Mouse (Mus musculus) intestine, embryonic 15.5 days (tissue): ENCODE measurements around the gene Gdf9. TPM values are rescaled to one million over a fixed set of nuclear protein-coding genes. Genes with fewer than 3 reads are reported as not detected.

Source experiments
- ATAC-seq: fragments of 200-750 bp; cut with Nextera tagmentation; 2 replicates; pipeline ENCODE4 v1.8.0; 2017; ENCODE audit warnings: moderate TSS enrichment, moderate library complexity
- H3K27ac ChIP-seq: fragments of 300-500 bp; sonication (generic); 2 replicates; pipeline ENCODE4 v1.5.1; 2015; ENCODE audit warnings: mild to moderate bottlenecking, inconsistent platforms
- H3K27me3 ChIP-seq: fragments of 300-500 bp; sonication (generic); replicated peaks from 2 replicates; pipeline ENCODE4 v1.6.1; 2015; ENCODE audit warnings: inconsistent platforms
- H3K36me3 ChIP-seq: fragments of 300-500 bp; sonication (generic); 2 replicates; pipeline ENCODE4 v1.6.1; 2015; ENCODE audit warnings: inconsistent platforms
- H3K4me1 ChIP-seq: fragments of 300-500 bp; sonication (generic); replicated peaks from 2 replicates; pipeline ENCODE4 v1.6.1; 2015; ENCODE audit warnings: inconsistent platforms
- H3K4me2 ChIP-seq: fragments of 300-500 bp; sonication (generic); replicated peaks from 2 replicates; pipeline ENCODE4 v1.6.1; 2015; ENCODE audit warnings: mild to moderate bottlenecking, inconsistent platforms
- H3K4me3 ChIP-seq: fragments of 300-500 bp; sonication (generic); replicated peaks from 2 replicates; pipeline ENCODE4 v1.5.1; 2015; ENCODE audit warnings: inconsistent platforms
- H3K9ac ChIP-seq: fragments of 300-500 bp; sonication (generic); 2 replicates; pipeline ENCODE4 v1.6.1; 2015; ENCODE audit warnings: inconsistent platforms
- H3K9me3 ChIP-seq: fragments of 300-500 bp; sonication (generic); 2 replicates; pipeline ENCODE4 v1.6.1; 2016; ENCODE audit warnings: inconsistent platforms
- WGBS: fragments of 180-500 bp; shearing (Covaris S2); methylation state at CpG from one replicate; pipeline ENCODE4 v1.1.7; 2015; 5-methylcytosine and 5-hydroxymethylcytosine counted together
- polyA plus RNA-seq: library from polyadenylated mRNA; unstranded; fragments of >200 nt; fragmentation: Nextera tagmentation; extraction: Ambion mirVana; gene quantifications from 2 replicates; pipeline ENCODE4 v1.2.1, GENCODE M21; 2015

The Gdf9 gene
- polyA plus RNA-seq, 1 experiment from 2014 or later: 1.3 TPM

DNA sequence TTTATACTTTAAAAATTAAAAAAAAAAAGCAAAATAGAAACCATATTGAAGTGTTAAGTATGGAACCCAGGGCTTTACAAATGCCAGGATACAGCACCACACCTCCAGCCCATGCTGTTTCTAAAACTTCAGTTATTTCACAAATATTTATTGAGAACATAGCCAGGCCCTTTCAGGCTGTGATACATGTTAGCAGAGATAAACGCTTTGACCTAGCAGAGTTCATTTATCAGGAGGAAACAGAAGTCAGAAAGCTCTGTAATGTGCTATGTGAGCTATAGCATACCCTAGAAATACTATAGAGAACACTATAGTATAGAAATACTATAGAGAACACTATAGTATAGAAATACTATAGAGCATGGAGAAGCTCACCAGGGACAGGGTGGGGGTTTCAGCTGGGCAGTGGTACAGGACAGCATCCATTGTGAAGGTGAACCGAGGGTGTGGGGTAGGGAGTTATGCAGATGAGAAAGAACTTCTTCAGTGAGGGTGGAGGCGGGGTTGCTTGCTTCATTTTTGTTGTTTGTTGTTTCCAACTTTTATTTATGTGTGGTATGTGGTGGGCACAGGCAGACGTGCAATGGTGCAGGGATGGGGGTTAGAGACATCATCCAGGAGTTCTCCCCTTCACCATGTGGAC lies 50.4 kb downstream of the Gdf9 start:
- WGBS: 61% methylated on average over 4 of the region's 4 CpGs
- Histone ChIP-seq H3K36me3 (no peaks in the 10 kb centered on the region), H3K27me3 (peaks cover 41% of the 10 kb centered on the region), H3K4me1 (peaks cover 21% of the 10 kb centered on the region), H3K9ac (no peak overlapping the region), H3K9me3 (no peaks in the 10 kb centered on the region), H3K27ac (no peak overlapping the region), H3K4me3 (no peak overlapping the region), H3K4me2 (no peak overlapping the region)
- no peak for ATAC-seq

GRCm38 (mm10) chr11:53483159-53483891 lies 52.5 kb downstream of the Gdf9 start:
- H3K27ac ChIP-seq: no peak overlapping the region; the same call in 1 of the 2 replicates
- no peak overlapping the region for H3K4me2 ChIP-seq
- peaks cover 28% of the 10 kb centered on the region for H3K4me1 ChIP-seq
- H3K4me3 ChIP-seq: no peak overlapping the region
- no peaks in the 10 kb centered on the region for H3K9me3 ChIP-seq
- no peaks in the 10 kb centered on the region for H3K36me3 ChIP-seq
- no peak overlapping the region for H3K9ac ChIP-seq
- WGBS: 59% methylated on average over 9 of the region's 9 CpGs
- peaks cover 33% of the 10 kb centered on the region for H3K27me3 ChIP-seq
- peak; percentile 59 for ATAC-seq

DNA sequence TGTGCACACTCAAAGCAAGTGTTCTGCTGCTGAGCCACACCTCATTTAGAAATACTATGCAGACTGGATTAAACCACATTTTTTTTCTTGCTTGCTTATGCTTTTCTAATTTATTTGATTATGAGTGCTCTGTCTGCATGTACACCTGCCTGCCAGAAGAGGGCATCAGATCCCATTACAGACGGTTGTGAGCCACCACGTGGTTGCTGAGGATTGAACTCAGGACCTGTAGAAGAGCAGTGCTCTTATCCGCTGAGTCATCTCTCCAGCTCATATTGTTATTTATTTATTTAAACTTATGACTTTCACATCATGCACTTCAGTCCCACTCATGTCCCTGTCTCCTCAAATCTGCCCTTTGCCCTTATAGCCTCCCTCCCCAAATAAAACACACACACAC lies 54.9 kb downstream of the Gdf9 start:
- Histone ChIP-seq H3K27me3 (peaks cover 9% of the 10 kb centered on the region; the same call in 1 of the 2 replicates), H3K4me3 (no peak overlapping the region), H3K9me3 (no peaks in the 10 kb centered on the region), H3K4me1 (peaks cover 10% of the 10 kb centered on the region; the same call in 1 of the 2 replicates), H3K4me2 (no peak overlapping the region), H3K9ac (no peak overlapping the region), H3K36me3 (no peaks in the 10 kb centered on the region), H3K27ac (no peak overlapping the region)
- WGBS: 48% methylated on average over 3 of the region's 3 CpGs
- ATAC-seq: no peak

DNA sequence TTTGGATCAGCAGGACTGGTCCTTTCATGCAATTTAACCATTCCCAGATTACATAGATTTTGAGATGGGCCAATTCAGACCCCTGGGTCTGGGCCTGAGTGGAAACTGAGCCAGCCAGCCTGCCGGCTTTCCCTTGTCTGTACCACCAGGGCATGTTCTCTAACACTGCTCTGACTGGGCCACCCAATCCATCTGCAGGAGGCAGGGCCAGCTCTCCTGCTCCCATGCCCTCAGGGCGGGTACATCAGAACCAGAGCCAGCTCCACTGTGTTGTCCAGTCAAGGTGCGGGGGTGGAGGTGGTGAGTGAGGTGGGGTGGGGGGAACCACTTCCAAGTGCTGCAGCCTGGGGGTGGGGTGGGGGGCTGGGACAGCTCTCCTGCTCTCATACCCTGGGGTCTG lies 55.5 kb downstream of the Gdf9 start:
- H3K36me3 ChIP-seq: no peaks in the 10 kb centered on the region
- no peak for ATAC-seq
- H3K9ac ChIP-seq: no peak overlapping the region
- H3K27me3 ChIP-seq: 0 out of 2 replicates have a peak, but pooled peaks cover 8% of the 10 kb centered on the region
- 66% methylated on average over 3 of the region's 3 CpGs for WGBS
- peaks cover 10% of the 10 kb centered on the region; the same call in 1 of the 2 replicates for H3K4me1 ChIP-seq
- no peak overlapping the region for H3K4me3 ChIP-seq
- no peaks in the 10 kb centered on the region for H3K9me3 ChIP-seq
- H3K27ac ChIP-seq: no peak overlapping the region
- no peak overlapping the region for H3K4me2 ChIP-seq

DNA sequence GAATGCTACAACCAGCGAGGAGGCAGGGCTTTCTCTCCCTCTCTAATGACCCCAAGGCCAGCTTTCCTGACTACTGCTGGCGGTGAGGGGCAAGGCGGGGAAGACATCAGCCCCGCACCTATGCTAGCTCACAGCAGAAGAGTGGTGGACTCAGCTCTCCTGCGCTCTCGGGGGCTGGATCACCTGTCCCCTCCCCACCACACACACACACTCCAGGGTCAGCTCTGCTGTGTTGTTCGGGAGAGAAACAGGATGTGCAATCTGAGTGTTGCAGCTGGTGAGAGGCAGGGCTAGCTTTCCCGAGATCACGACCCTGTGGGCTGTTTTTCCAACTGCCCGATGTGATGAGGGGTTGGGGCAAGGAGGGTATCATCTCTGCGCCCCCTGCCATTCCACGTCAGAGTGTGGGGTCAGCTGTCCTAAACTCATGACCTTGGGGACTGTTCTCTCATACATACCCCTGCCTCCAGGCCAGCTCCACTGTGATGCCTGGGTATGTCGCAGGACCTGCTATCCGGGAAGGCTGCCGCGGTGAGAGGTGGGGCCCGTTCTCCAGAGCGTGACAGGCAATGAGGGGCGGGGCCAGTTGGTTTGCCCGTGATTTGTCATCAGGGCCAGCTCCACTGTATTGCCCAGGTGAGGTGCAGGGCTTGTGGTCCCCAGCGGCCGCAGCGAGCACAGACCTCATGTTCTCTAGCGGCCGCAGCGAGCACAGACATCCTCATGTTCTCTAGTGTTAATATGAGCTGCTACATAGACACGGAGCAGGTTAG lies 56.2 kb downstream of the Gdf9 start:
- Histone ChIP-seq H3K9me3 (no peaks in the 10 kb centered on the region), H3K9ac (no peak overlapping the region), H3K4me1 (peaks cover 13% of the 10 kb centered on the region), H3K4me3 (peak overlapping the region; percentile 23), H3K27me3 (0 out of 2 replicates have a peak, but pooled peaks cover 8% of the 10 kb centered on the region), H3K36me3 (no peaks in the 10 kb centered on the region), H3K4me2 (peak overlapping the region; percentile 60), H3K27ac (no peak overlapping the region)
- 10% methylated on average over 27 of the region's 27 CpGs for WGBS
- ATAC-seq: peak; percentile 73

Other genes starting within 250 kb of the Gdf9 start
- 103 and 106 TPM in 2 replicates for gene Hspa4, start 130.6 kb upstream of the Gdf9 start, polyA plus RNA-seq
- 14.2 and 17.5 TPM in 2 replicates for gene Zcchc10, start 106.3 kb upstream of the Gdf9 start, polyA plus RNA-seq
- 33.7 and 35.4 TPM in 2 replicates for gene Aff4, start 80.2 kb upstream of the Gdf9 start, polyA plus RNA-seq
- 7.3 and 12.9 TPM in 2 replicates for gene Leap2, start 7.9 kb upstream of the Gdf9 start, polyA plus RNA-seq
- 791 and 876 TPM in 2 replicates for gene Uqcrq, start 192 bp upstream of the Gdf9 start, polyA plus RNA-seq
- gene Gm10447, start 26.1 kb downstream of the Gdf9 start, polyA plus RNA-seq: 0.10 TPM in 1 of 2 replicates, not detected in the other
- gene Shroom1, start 26.2 kb downstream of the Gdf9 start, polyA plus RNA-seq: 1.3 and 1.5 TPM in 2 replicates
- not detected in 2 replicates for gene Gm9837, start 39.5 kb downstream of the Gdf9 start, polyA plus RNA-seq
- gene Gm9945, start 49.1 kb downstream of the Gdf9 start, polyA plus RNA-seq: not detected in 2 replicates
- 0.56 and 0.57 TPM in 2 replicates for gene Sowaha, start 49.3 kb downstream of the Gdf9 start, polyA plus RNA-seq
- gene Sept8, start 88.2 kb downstream of the Gdf9 start, polyA plus RNA-seq: 19.7 and 21.7 TPM in 2 replicates
- gene Kif3a, start 136.4 kb downstream of the Gdf9 start, polyA plus RNA-seq: 48.2 TPM in 2 replicates
- 0.56 and 0.59 TPM in 2 replicates for gene Il4, start 187.6 kb downstream of the Gdf9 start, polyA plus RNA-seq
- gene Il13, start 203.7 kb downstream of the Gdf9 start, polyA plus RNA-seq: not detected in 2 replicates